Mouse (Mus musculus) G1E (cell line): Measurements from ENCODE around the gene Tln2.

Experiments
- CTCF ChIP-seq: IDR thresholded peaks from 2 replicates; pipeline ENCODE4 v1.5.1; 2012; ENCODE audit warnings: low read depth, low read length, inconsistent platforms, mixed read lengths
- POLR2AphosphoS5 ChIP-seq: IDR thresholded peaks from 2 replicates; pipeline ENCODE4 v1.6.1; 2012; ENCODE audit warnings: low read depth, low read length, inconsistent platforms; ENCODE audit not compliant: insufficient replicate concordance
- TAL1 ChIP-seq: conservative IDR thresholded peaks from 2 replicates; pipeline ENCODE4 v1.6.1; 2012; ENCODE audit warnings: low read depth, low read length, inconsistent platforms, mixed read lengths

- TF ChIP-seq TAL1: no peak
- TF ChIP-seq POLR2AphosphoS5: no peak
- TF ChIP-seq CTCF: no peak
These were observed 133.2 kb downstream of the Tln2 start for GRCm38 (mm10) chr9:67426304-67426703.
